Mouse (Mus musculus) neural tube, embryonic 11.5 days (tissue): ENCODE data around the gene Slc9a9. TPM values are rescaled to one million over a fixed set of nuclear protein-coding genes. Genes with fewer than 3 reads are reported as not detected.

Experiments
- ATAC-seq: fragments of 200-750 bp; cut with Nextera tagmentation; 2 replicates; pipeline ENCODE4 v1.8.0; 2017; ENCODE audit warnings: moderate number of reproducible peaks, mild to moderate bottlenecking, moderate TSS enrichment, moderate library complexity; ENCODE audit not compliant: insufficient read depth, low FRiP score, low TSS enrichment
- DNase-seq: peaks from one replicate; pipeline ENCODE4 v3.0.0-alpha.2; 2015; ENCODE audit warnings: low spot score
- H3K27ac ChIP-seq: fragments of 300-500 bp; sonication (generic); 2 replicates; pipeline ENCODE4 v1.5.1; 2014; ENCODE audit warnings: low read depth, mild to moderate bottlenecking, low read length
- H3K27me3 ChIP-seq: fragments of 300-500 bp; sonication (generic); 2 replicates; pipeline ENCODE4 v1.6.1; 2014; ENCODE audit warnings: mild to moderate bottlenecking, low read length, mixed read lengths; ENCODE audit not compliant: control insufficient read depth, insufficient read depth
- H3K36me3 ChIP-seq: fragments of 300-500 bp; sonication (generic); 2 replicates; pipeline ENCODE4 v1.6.1; 2014; ENCODE audit warnings: mild to moderate bottlenecking, low read length, moderate library complexity, mixed read lengths; ENCODE audit not compliant: control insufficient read depth, insufficient read depth
- H3K4me1 ChIP-seq: fragments of 300-500 bp; sonication (generic); 2 replicates; pipeline ENCODE4 v1.6.1; 2014; ENCODE audit warnings: low read length, mixed read lengths; ENCODE audit not compliant: control insufficient read depth, insufficient read depth
- H3K4me2 ChIP-seq: fragments of 300-500 bp; sonication (generic); 2 replicates; pipeline ENCODE4 v1.6.1; 2014; ENCODE audit warnings: low read depth, mild to moderate bottlenecking, moderate library complexity
- H3K4me3 ChIP-seq: fragments of 300-500 bp; sonication (generic); 2 replicates; pipeline ENCODE4 v1.5.1; 2014; ENCODE audit warnings: low read depth, low read length
- H3K9ac ChIP-seq: fragments of 300-500 bp; sonication (generic); 2 replicates; pipeline ENCODE4 v1.6.1; 2014; ENCODE audit warnings: mild to moderate bottlenecking, low read length
- H3K9me3 ChIP-seq: fragments of 300-500 bp; sonication (generic); 2 replicates; pipeline ENCODE4 v1.6.1; 2016; ENCODE audit warnings: low read length; ENCODE audit not compliant: control insufficient read depth
- WGBS: fragments of 180-500 bp; shearing (Covaris S2); extraction: QIAGEN DNeasy Blood & Tissue Kit; methylation state at CpG from one replicate; pipeline ENCODE4 v1.1.7; 2014; 5-methylcytosine and 5-hydroxymethylcytosine counted together
- polyA plus RNA-seq: library from polyadenylated mRNA; unstranded; fragments of >200 nt; fragmentation: Nextera tagmentation; extraction: Ambion mirVana; gene quantifications from 2 replicates; pipeline ENCODE4 v1.2.1, GENCODE M21; 2014

The Slc9a9 gene
- polyA plus RNA-seq, 1 experiment from 2014 or later = 4.6 TPM

DNA sequence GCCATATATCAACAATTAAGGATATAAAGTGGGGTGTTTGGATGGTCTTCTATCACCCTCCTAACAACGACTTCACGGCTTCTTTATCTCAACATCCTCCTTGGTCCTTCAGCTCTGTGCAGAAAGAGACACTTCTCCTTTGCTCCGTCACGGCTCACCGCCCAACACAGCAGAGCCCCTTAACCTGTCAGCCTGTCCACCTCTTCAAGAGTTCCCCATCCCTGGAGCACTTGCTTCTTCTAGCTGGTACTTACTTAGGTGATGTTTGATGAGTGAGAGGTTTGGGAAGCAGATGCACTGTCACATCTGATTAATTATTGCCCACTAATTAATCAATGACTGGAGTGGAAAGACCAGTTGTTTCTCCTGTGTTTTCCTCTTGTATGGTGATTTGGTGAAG is 213.7 kb downstream of the Slc9a9 start:
- no peak for DNase-seq
- 90% methylated on average over 5 of the region's 5 CpGs for WGBS
- Histone ChIP-seq H3K27ac (no peak overlapping the region), H3K9me3 (no peaks in the 10 kb centered on the region), H3K4me2 (no peak overlapping the region), H3K4me3 (no peak overlapping the region), H3K36me3 (no peaks in the 10 kb centered on the region), H3K27me3 (no peaks in the 10 kb centered on the region), H3K4me1 (no peaks in the 10 kb centered on the region), H3K9ac (no peak overlapping the region)
- no peak for ATAC-seq

DNA sequence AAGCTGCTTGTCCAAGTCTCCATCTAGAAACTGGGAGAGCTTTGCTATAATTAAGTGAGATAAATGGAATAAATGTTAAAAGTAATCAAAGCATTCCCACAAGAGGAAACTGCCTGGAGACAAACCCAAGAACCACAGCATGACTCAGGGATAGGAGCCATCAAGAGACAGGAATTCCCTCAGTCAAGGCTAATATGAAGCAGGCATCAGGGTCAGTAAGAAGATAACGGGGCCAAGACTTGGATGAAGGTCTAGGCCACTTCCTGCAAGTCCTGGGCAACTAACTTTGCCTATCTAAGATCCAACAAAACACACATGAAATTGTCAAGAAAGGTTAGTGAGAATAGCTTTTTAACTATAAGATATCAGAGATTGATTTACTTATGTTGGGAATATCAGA is 215.4 kb downstream of the Slc9a9 start:
- H3K4me1 ChIP-seq = no peaks in the 10 kb centered on the region
- H3K27me3 ChIP-seq = no peaks in the 10 kb centered on the region
- no peak overlapping the region for H3K4me2 ChIP-seq
- ATAC-seq (no peak), DNase-seq (no peak)
- no peak overlapping the region for H3K9ac ChIP-seq
- H3K27ac ChIP-seq = no peak overlapping the region
- 86% methylated on average over 1 of the region's 1 CpGs for WGBS
- no peak overlapping the region for H3K4me3 ChIP-seq
- no peaks in the 10 kb centered on the region for H3K36me3 ChIP-seq
- no peaks in the 10 kb centered on the region for H3K9me3 ChIP-seq

DNA sequence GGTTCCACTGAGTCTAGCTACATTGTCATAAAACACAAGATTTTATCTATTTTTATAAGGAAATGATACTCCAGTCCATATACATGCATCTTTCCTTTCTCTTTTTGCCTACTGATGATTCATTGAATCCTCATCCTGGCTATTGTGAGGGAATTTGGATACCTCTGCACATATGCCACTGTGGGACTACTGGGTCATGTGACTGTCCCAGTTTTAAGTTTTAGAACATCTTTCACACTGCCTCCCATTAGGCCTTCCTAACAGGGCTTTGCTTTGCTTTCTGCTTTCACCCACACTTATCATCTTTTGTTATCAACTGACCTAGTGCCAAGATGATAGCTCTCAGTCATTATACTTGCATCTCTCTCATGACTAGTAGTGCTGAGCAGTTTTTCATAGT is 219.9 kb downstream of the Slc9a9 start:
- H3K9me3 ChIP-seq = no peaks in the 10 kb centered on the region
- H3K9ac ChIP-seq = no peak overlapping the region
- no peak overlapping the region for H3K27ac ChIP-seq
- no peak overlapping the region for H3K4me2 ChIP-seq
- no peak for ATAC-seq
- H3K4me1 ChIP-seq = no peaks in the 10 kb centered on the region
- no peak for DNase-seq
- no peak overlapping the region for H3K4me3 ChIP-seq
- no peaks in the 10 kb centered on the region for H3K27me3 ChIP-seq
- no peaks in the 10 kb centered on the region for H3K36me3 ChIP-seq

DNA sequence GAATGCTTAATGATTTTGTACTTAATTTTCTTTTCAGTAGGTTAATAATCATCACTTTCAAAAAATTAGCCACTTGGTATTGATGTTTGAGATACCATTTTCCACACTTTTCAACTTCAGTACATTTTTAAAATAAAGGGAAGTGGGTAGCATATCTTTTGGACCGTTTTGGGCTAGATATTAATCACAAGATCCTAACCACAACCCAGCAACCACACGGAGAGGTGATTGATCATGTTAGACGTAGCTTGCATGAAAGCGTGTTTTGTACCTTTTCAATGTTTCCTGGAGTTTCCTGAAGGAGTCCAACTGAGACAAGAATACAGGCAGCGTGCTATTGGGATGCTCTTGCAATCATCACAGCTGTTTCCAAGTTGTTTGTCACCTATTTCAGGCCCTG is 226.2 kb downstream of the Slc9a9 start:
- no peak for ATAC-seq
- Histone ChIP-seq H3K27me3 (no peaks in the 10 kb centered on the region), H3K9ac (no peak overlapping the region), H3K36me3 (no peaks in the 10 kb centered on the region), H3K4me1 (no peaks in the 10 kb centered on the region), H3K4me3 (no peak overlapping the region), H3K4me2 (no peak overlapping the region), H3K9me3 (0 out of 2 replicates have a peak, but pooled peaks cover 3% of the 10 kb centered on the region), H3K27ac (no peak overlapping the region)
- no peak for DNase-seq
- WGBS = 80% methylated on average over 5 of the region's 5 CpGs

DNA sequence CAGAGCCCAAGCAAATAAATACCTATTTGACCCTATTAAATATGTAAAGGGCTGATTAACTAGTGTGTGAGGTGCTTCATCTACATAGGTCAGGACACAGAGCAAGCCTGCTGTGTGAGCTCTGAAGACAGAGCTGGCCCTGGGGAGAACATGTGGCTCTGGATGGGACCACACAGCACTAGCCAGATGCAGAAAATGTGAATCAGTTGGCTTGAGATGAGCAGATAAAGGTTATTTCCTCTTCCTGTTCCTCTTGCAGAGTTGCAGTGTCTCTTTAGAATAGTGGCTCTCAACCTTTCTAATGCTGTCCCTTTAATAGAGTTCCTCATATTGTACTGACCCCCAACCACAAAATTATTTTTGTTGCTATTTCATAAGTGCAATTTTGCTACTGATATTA is 234.5 kb downstream of the Slc9a9 start:
- no peaks in the 10 kb centered on the region for H3K9me3 ChIP-seq
- no peak for ATAC-seq
- H3K27ac ChIP-seq = no peak overlapping the region
- no peaks in the 10 kb centered on the region for H3K27me3 ChIP-seq
- H3K9ac ChIP-seq = no peak overlapping the region
- no peak for DNase-seq
- no peak overlapping the region for H3K4me3 ChIP-seq
- no peak overlapping the region for H3K4me2 ChIP-seq
- no peaks in the 10 kb centered on the region for H3K4me1 ChIP-seq
- no peaks in the 10 kb centered on the region for H3K36me3 ChIP-seq

DNA sequence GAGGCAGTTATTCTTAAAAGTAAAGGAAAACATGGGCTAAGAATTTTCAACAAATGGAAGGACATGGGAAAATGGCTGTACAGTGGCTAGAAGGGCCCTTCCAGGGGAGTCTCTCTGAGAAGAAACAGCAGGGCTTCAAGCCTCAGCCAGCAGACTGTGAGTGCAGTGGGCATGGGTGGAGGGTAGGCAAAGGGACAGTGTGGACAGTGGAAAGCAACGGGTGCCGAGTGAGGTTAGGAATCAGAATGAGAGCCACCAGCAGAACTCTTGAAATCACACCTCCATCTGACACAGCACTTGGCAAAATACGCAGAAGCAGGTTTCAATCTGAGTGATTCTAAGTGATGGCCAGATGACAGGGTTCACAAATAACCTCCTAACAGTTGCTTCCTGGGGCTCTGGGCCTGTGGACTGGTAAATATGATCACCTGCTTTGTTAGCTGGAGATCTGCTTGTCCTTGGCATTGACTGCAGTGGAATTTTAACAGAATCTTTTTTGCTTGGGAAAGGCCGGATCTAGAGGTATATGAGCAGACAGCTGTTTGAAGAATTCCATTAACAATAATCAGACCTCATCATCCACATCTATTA is 237.4 kb downstream of the Slc9a9 start:
- no peaks in the 10 kb centered on the region for H3K27me3 ChIP-seq
- ATAC-seq (no peak), DNase-seq (no peak)
- H3K36me3 ChIP-seq = no peaks in the 10 kb centered on the region
- no peak overlapping the region for H3K27ac ChIP-seq
- no peak overlapping the region for H3K4me3 ChIP-seq
- no peak overlapping the region for H3K9ac ChIP-seq
- H3K9me3 ChIP-seq = no peaks in the 10 kb centered on the region
- H3K4me2 ChIP-seq = no peak overlapping the region
- 88% methylated on average over 4 of the region's 4 CpGs for WGBS
- H3K4me1 ChIP-seq = no peaks in the 10 kb centered on the region

DNA sequence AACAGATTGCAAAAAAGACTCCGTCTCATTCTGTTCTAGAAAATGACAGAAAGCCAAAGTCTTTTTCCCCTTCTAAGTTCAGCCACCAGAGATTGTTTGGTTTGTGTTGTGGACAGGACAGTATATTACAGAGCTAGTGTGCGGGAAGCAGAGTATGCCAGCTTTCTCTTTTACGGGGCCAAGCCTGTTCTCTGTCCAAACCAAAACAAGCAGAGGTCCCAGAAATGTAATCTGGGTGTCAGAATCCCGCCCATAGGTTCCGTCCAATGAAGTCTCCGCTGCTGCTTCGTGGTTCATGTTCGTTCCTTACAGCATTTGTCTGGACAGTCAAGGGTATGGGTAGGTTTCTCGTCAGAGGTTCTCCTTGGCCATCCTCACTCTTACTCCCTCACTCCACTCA is 242.4 kb downstream of the Slc9a9 start:
- no peak overlapping the region for H3K27ac ChIP-seq
- 87% methylated on average over 9 of the region's 9 CpGs for WGBS
- no peaks in the 10 kb centered on the region for H3K36me3 ChIP-seq
- no peak overlapping the region for H3K9ac ChIP-seq
- no peaks in the 10 kb centered on the region for H3K4me1 ChIP-seq
- DNase-seq = no peak
- ATAC-seq = no peak
- no peak overlapping the region for H3K4me3 ChIP-seq
- H3K9me3 ChIP-seq = no peaks in the 10 kb centered on the region
- no peak overlapping the region for H3K4me2 ChIP-seq
- no peaks in the 10 kb centered on the region for H3K27me3 ChIP-seq

DNA sequence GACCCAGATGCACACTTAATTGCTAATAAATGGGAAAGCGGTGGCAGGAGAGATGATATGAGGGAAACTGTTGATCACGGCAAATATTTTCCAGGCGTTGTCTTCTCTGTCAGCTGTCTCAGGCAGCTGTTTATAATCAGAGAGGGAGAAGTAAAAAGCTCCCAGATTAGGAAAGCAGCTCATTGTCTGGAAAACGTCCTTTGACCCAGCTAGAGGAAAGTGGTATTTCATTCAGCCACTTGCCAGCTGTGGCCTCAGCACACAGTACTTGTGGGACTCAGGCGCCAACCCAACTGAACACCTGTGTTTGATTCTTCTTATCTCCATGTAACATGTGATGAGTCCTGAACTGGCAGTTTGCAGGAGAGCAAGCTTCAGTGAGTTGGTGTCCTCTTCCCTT is 252.4 kb downstream of the Slc9a9 start:
- H3K4me1 ChIP-seq = no peaks in the 10 kb centered on the region
- H3K9me3 ChIP-seq = no peaks in the 10 kb centered on the region
- no peaks in the 10 kb centered on the region for H3K36me3 ChIP-seq
- WGBS = 60% methylated on average over 5 of the region's 5 CpGs
- DNase-seq = no peak
- H3K4me3 ChIP-seq = no peak overlapping the region
- ATAC-seq = no peak
- no peak overlapping the region for H3K9ac ChIP-seq
- H3K27ac ChIP-seq = no peak overlapping the region
- no peak overlapping the region for H3K4me2 ChIP-seq
- H3K27me3 ChIP-seq = no peaks in the 10 kb centered on the region

DNA sequence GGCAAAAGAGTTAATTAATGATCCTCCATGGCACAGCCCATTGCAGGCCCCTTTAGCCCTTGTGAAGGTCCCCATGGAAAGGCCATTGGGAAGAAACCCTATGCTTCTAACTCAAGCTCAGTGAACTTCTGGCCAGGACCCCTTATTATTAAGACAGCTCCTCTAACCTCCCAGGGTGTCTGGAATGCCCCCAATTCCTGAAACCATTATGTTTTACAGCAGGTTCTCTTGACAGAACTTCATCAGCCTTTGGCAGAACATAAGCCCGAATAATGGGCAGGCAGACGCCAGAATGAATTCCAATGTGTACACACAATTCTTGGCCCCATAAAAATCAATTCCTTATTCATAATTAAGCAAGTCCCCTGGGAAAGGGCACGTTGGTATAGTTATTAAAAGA is 256.1 kb downstream of the Slc9a9 start:
- WGBS = 62% methylated on average over 3 of the region's 3 CpGs
- H3K4me2 ChIP-seq = no peak overlapping the region
- H3K9ac ChIP-seq = no peak overlapping the region
- ATAC-seq = no peak
- H3K4me1 ChIP-seq = no peaks in the 10 kb centered on the region
- DNase-seq = no peak
- no peaks in the 10 kb centered on the region for H3K9me3 ChIP-seq
- H3K36me3 ChIP-seq = no peaks in the 10 kb centered on the region
- no peak overlapping the region for H3K4me3 ChIP-seq
- no peak overlapping the region for H3K27ac ChIP-seq
- no peaks in the 10 kb centered on the region for H3K27me3 ChIP-seq
